In genomic region chr6:119329936-119330335, GRCm38 (mm10) we compare ENCODE assay signal across 10 mouse cellular contexts. TPM values are rescaled to one million over a fixed set of nuclear protein-coding genes. Genes with fewer than 3 reads are reported as not detected.
DNase-seq lines count a peak whose midpoint lies in the region; ATAC-seq and TF ChIP-seq lines count a peak whose summit lies in the region.
"Had no signal": no experiment of that assay in that cellular context is flagged by ENCODE, and none has a peak within 500 bp of the region (broad histone marks: within the 10 kb centered on the region; RNA-seq: fewer than 3 reads in every experiment).

No protein-coding gene starts in this region.

- DNase-seq in gastrocnemius, adult 2 months = no peak
- DNase-seq in gastrocnemius, postnatal 36 days = no peak
- no peak for DNase-seq in neural tube, embryonic 11.5 days (ENCODE audit: low spot score)
- DNase-seq in neural tube, embryonic 10.5 days (ENCODE audit: extremely low spot score, low spot score) = no peak
- DNase-seq in adrenal gland, postnatal 4 days (ENCODE audit: low spot score in 2 of 2) = no peak
- DNase-seq in gastrocnemius, postnatal 14 days = no peak

- ATAC-seq in neural tube, embryonic 11.5 days (ENCODE audit: insufficient read depth, low FRiP score, low TSS enrichment) = no peak
- no peak for ATAC-seq in intestine, embryonic 16.5 days
- ATAC-seq: CD4-positive, CD25-positive, alpha-beta regulatory T cell, adult 4 months; liver, embryonic 12.5 days had no signal

- no peak overlapping the region for H3K27ac ChIP-seq in gastrocnemius, adult 2 months
- H3K27ac ChIP-seq in neural tube, embryonic 11.5 days (ENCODE audit: low read depth, low read length) = no peak overlapping the region
- no peak overlapping the region for H3K27ac ChIP-seq in intestine, embryonic 16.5 days (ENCODE audit: low read length)
- peak overlapping the region; percentile 98 for H3K27ac ChIP-seq in olfactory bulb, adult 2 months (ENCODE audit: insufficient read depth, low read depth, low read length)
- H3K27ac ChIP-seq: liver, embryonic 12.5 days had no signal

- TF ChIP-seq POLR2A in olfactory bulb, adult 2 months (IDR thresholded peaks at IDR 0.05; ENCODE audit: insufficient read depth, low read depth, low read length) = no peak

- intact Hi-C loops in gastrocnemius, adult 2 months (cut with DNase I) = no loop called here
- intact Hi-C loops in gastrocnemius, postnatal 36 days (cut with DNase I) = no loop called here
- intact Hi-C loops in gastrocnemius, postnatal 14 days (cut with DNase I; ENCODE audit: low total_unique reads) = no loop called here

- 9% methylated on average over 6 of the region's 6 CpGs for WGBS in neural tube, embryonic 11.5 days
- WGBS in intestine, embryonic 16.5 days = 16% methylated on average over 6 of the region's 6 CpGs
- WGBS in olfactory bulb, adult 2 months = 10% methylated on average over 6 of the region's 6 CpGs

- H3K4me3 ChIP-seq in gastrocnemius, adult 2 months = peak overlapping the region; percentile 57
- H3K4me3 ChIP-seq in neural tube, embryonic 11.5 days (ENCODE audit: low read depth, low read length) = peak overlapping the region; percentile 29; the same call in 1 of the 2 replicates
- H3K4me3 ChIP-seq in intestine, embryonic 16.5 days (ENCODE audit: low read length) = no peak overlapping the region
- H3K4me3 ChIP-seq in olfactory bulb, adult 2 months (ENCODE audit: insufficient read depth, low read depth, low read length) = peak overlapping the region; percentile 91

- peaks cover 37% of the 10 kb centered on the region for H3K27me3 ChIP-seq in neural tube, embryonic 11.5 days (ENCODE audit: control insufficient read depth, insufficient read depth, low read length)
- H3K27me3 ChIP-seq in intestine, embryonic 16.5 days (replicated peaks; ENCODE audit: control insufficient read depth, insufficient read depth, low read length) = peaks cover 39% of the 10 kb centered on the region

- no peak overlapping the region for H3K9ac ChIP-seq in neural tube, embryonic 11.5 days (ENCODE audit: low read length)
- H3K9ac ChIP-seq in intestine, embryonic 16.5 days (ENCODE audit: low read depth, low read length) = no peak overlapping the region
- H3K9ac ChIP-seq: liver, embryonic 12.5 days had no signal

- peaks cover 4% of the 10 kb centered on the region; the same call in 1 of the 2 replicates for H3K4me1 ChIP-seq in neural tube, embryonic 11.5 days (ENCODE audit: control insufficient read depth, insufficient read depth, low read length)
- peaks cover 18% of the 10 kb centered on the region for H3K4me1 ChIP-seq in intestine, embryonic 16.5 days (ENCODE audit: control insufficient read depth, insufficient read depth, low read length)
- H3K4me1 ChIP-seq in olfactory bulb, adult 2 months (ENCODE audit: control insufficient read depth, insufficient read depth, low read length) = peaks cover 53% of the 10 kb centered on the region
- H3K4me1 ChIP-seq: liver, embryonic 12.5 days had no signal

- H3K9me3 ChIP-seq in neural tube, embryonic 11.5 days (ENCODE audit: control insufficient read depth, low read length) = no peaks in the 10 kb centered on the region
- H3K9me3 ChIP-seq in intestine, embryonic 16.5 days (ENCODE audit: control insufficient read depth, low read length) = no peaks in the 10 kb centered on the region
- H3K9me3 ChIP-seq: liver, embryonic 12.5 days had no signal

- no peak for TF ChIP-seq CTCF in gastrocnemius, adult 2 months (IDR thresholded peaks at IDR 0.05)
- no peak for TF ChIP-seq CTCF in olfactory bulb, adult 2 months (IDR thresholded peaks at IDR 0.05; ENCODE audit: insufficient read depth, low read depth, low read length)

- H3K4me2 ChIP-seq in neural tube, embryonic 11.5 days (ENCODE audit: low read depth) = peak overlapping the region; percentile 64; the same call in 1 of the 2 replicates
- H3K4me2 ChIP-seq in intestine, embryonic 16.5 days (ENCODE audit: low read depth, low read length) = peak overlapping the region; percentile 48; the same call in 1 of the 2 replicates

- H3K36me3 ChIP-seq in neural tube, embryonic 11.5 days (ENCODE audit: control insufficient read depth, insufficient read depth, low read length) = no peaks in the 10 kb centered on the region
- H3K36me3 ChIP-seq in intestine, embryonic 16.5 days (ENCODE audit: control insufficient read depth, insufficient read depth, low read length) = no peaks in the 10 kb centered on the region
- H3K36me3 ChIP-seq: liver, embryonic 12.5 days had no signal

RNA-seq across cellular contexts. Expression of gene Lrtm2, which starts 0.6 kb away (rescaled TPM):
- under 1 TPM; 0.22 to 0.77 TPM for total RNA-seq in gastrocnemius, adult 2 months (2021)
- under 1 TPM; 0.31 to 0.47 TPM for total RNA-seq in gastrocnemius, postnatal 36 days (2021)
- 0.19 and 0.28 TPM in 2 replicates for polyA plus RNA-seq in neural tube, embryonic 11.5 days (2014; fragmentation: Nextera tagmentation; extraction: Ambion mirVana)
- polyA plus RNA-seq in intestine, embryonic 16.5 days (2015; fragmentation: Nextera tagmentation; extraction: Ambion mirVana) = 0.32 and 0.38 TPM in 2 replicates
- polyA plus RNA-seq in olfactory bulb, adult 2 months (2012; ENCODE audit: insufficient read depth, insufficient read length, low replicate concordance, missing spikeins) = not detected in 2 replicates
- under 1 TPM; 0.25 to 0.87 TPM for total RNA-seq in adrenal gland, postnatal 4 days (2021)
- total RNA-seq in gastrocnemius, postnatal 14 days (2021) = under 1 TPM; 0.07 to 0.74 TPM
- polyA plus RNA-seq: liver, embryonic 12.5 days had no signal
